Mouse (Mus musculus): ENCODE measurements around the gene Kmt2a.

The Kmt2a gene

GRCm38 (mm10) chr9:44881221-44881871 lies at the start of gene Kmt2a:
TSS of gene Kmt2a (minus strand) at chr9:44881296.
- DNase-seq (ENCODE audit: low read depth, low spot score): peak; percentile 98

- DNase-seq (ENCODE audit: low read depth, low spot score): no peak
These were observed 40.4 kb upstream of the Kmt2a start for GRCm38 (mm10) chr9:44921543-44921942.

GRCm38 (mm10) chr9:44921123-44921468 lies 40.0 kb upstream of the Kmt2a start:
- DNase-seq (ENCODE audit: low read depth, low spot score): peak; percentile 85

- peak; percentile 96 for DNase-seq (ENCODE audit: low read depth, low spot score)
These were observed 39.5 kb upstream of the Kmt2a start, which contains the start of gene Atp5l for GRCm38 (mm10) chr9:44920374-44921122. TSS of gene Atp5l (minus strand) at chr9:44920742.

GRCm38 (mm10) chr9:44919606-44920005 lies 38.5 kb upstream of the Kmt2a start:
- no peak for DNase-seq (ENCODE audit: low read depth, low spot score)

- peak; percentile 75 for DNase-seq (ENCODE audit: low read depth, low spot score)
These were observed 35.1 kb upstream of the Kmt2a start for GRCm38 (mm10) chr9:44916196-44916595.

- no peak for DNase-seq (ENCODE audit: low read depth, low spot score)
These were observed 33.6 kb upstream of the Kmt2a start for GRCm38 (mm10) chr9:44914706-44915105.

- no peak for DNase-seq (ENCODE audit: low read depth, low spot score)
These were observed 30.3 kb upstream of the Kmt2a start for GRCm38 (mm10) chr9:44911365-44911764.

GRCm38 (mm10) chr9:44905620-44906019 lies 24.5 kb upstream of the Kmt2a start:
- DNase-seq (ENCODE audit: low read depth, low spot score): no peak

GRCm38 (mm10) chr9:44904964-44905363 lies 23.9 kb upstream of the Kmt2a start:
- DNase-seq (ENCODE audit: low read depth, low spot score): no peak

GRCm38 (mm10) chr9:44903856-44904255 lies 22.8 kb upstream of the Kmt2a start:
- no peak for DNase-seq (ENCODE audit: low read depth, low spot score)

GRCm38 (mm10) chr9:44900402-44900801 lies 19.3 kb upstream of the Kmt2a start:
- no peak for DNase-seq (ENCODE audit: low read depth, low spot score)

- DNase-seq (ENCODE audit: low read depth, low spot score): no peak
These were observed 18.6 kb upstream of the Kmt2a start for GRCm38 (mm10) chr9:44899716-44900115.

- DNase-seq (ENCODE audit: low read depth, low spot score): peak; percentile 29
These were observed 15.9 kb upstream of the Kmt2a start for GRCm38 (mm10) chr9:44897024-44897423.

- no peak for DNase-seq (ENCODE audit: low read depth, low spot score)
These were observed 11.6 kb upstream of the Kmt2a start for GRCm38 (mm10) chr9:44892664-44893063.

GRCm38 (mm10) chr9:44891210-44891609 lies 10.1 kb upstream of the Kmt2a start:
- peak; percentile 9 for DNase-seq (ENCODE audit: low read depth, low spot score)

GRCm38 (mm10) chr9:44890122-44890521 lies 9.0 kb upstream of the Kmt2a start:
- DNase-seq (ENCODE audit: low read depth, low spot score): no peak

- DNase-seq (ENCODE audit: low read depth, low spot score): no peak
These were observed 7.1 kb upstream of the Kmt2a start for GRCm38 (mm10) chr9:44888114-44888624.

- no peak for DNase-seq (ENCODE audit: low read depth, low spot score)
These were observed 2.0 kb upstream of the Kmt2a start for GRCm38 (mm10) chr9:44882981-44883569.

GRCm38 (mm10) chr9:44882436-44882980 lies 1.4 kb upstream of the Kmt2a start:
- peak; percentile 93 for DNase-seq (ENCODE audit: low read depth, low spot score)

GRCm38 (mm10) chr9:44881941-44882435 lies 892 bp upstream of the Kmt2a start:
- peak; percentile 92 for DNase-seq (ENCODE audit: low read depth, low spot score)

Measured in ZHBTc4 (cell line).